Mouse (Mus musculus) intestine, postnatal 0 days (tissue): ENCODE results near the gene Cops3. TPM values are rescaled to one million over a fixed set of nuclear protein-coding genes. Genes with fewer than 3 reads are reported as not detected.

Experiments used
- ATAC-seq: fragments of 200-750 bp; cut with Nextera tagmentation; 2 replicates; pipeline ENCODE4 v1.8.0; 2017; ENCODE audit warnings: mild to moderate bottlenecking, moderate TSS enrichment, moderate library complexity
- H3K27ac ChIP-seq: fragments of 300-500 bp; sonication (generic); 2 replicates; pipeline ENCODE4 v1.5.1; 2014; ENCODE audit warnings: mild to moderate bottlenecking, low read depth, low read length, moderate library complexity
- H3K27me3 ChIP-seq: fragments of 300-500 bp; sonication (generic); replicated peaks from 2 replicates; pipeline ENCODE4 v1.6.1; 2014; ENCODE audit warnings: low read length, mixed read lengths; ENCODE audit not compliant: control insufficient read depth, insufficient read depth
- H3K36me3 ChIP-seq: fragments of 300-500 bp; sonication (generic); 2 replicates; pipeline ENCODE4 v1.6.1; 2014; ENCODE audit warnings: mild to moderate bottlenecking, moderate library complexity; ENCODE audit not compliant: control insufficient read depth, insufficient read depth
- H3K4me1 ChIP-seq: fragments of 300-500 bp; sonication (generic); replicated peaks from 2 replicates; pipeline ENCODE4 v1.6.1; 2014; ENCODE audit warnings: antibody characterized with exemption, low read length, mixed read lengths; ENCODE audit not compliant: control insufficient read depth, insufficient read depth
- H3K4me2 ChIP-seq: fragments of 300-500 bp; sonication (generic); replicated peaks from 2 replicates; pipeline ENCODE4 v1.6.1; 2014; ENCODE audit warnings: low read depth, mild to moderate bottlenecking, moderate library complexity
- H3K4me3 ChIP-seq: fragments of 300-500 bp; sonication (generic); 2 replicates; pipeline ENCODE4 v1.5.1; 2014; ENCODE audit warnings: low read depth, low read length
- H3K9ac ChIP-seq: fragments of 300-500 bp; sonication (generic); 2 replicates; pipeline ENCODE4 v1.6.1; 2014; ENCODE audit warnings: mild to moderate bottlenecking, low read depth, low read length
- H3K9me3 ChIP-seq: fragments of 300-500 bp; sonication (generic); 2 replicates; pipeline ENCODE4 v1.6.1; 2016; ENCODE audit warnings: mixed run types; ENCODE audit not compliant: control insufficient read depth
- CTCF ChIP-seq: sonication (generic); IDR thresholded peaks from 2 replicates; pipeline ENCODE4 v1.5.1; 2016; ENCODE audit warnings: low read depth, mild to moderate bottlenecking, control low read depth, antibody characterized with exemption, moderate library complexity
- WGBS: fragments of 180-500 bp; shearing (Covaris S2); extraction: QIAGEN DNeasy Blood & Tissue Kit; methylation state at CpG from one replicate; pipeline ENCODE4 v1.1.7; 2014; 5-methylcytosine and 5-hydroxymethylcytosine counted together
- polyA plus RNA-seq: library from polyadenylated mRNA; unstranded; fragments of >200 nt; fragmentation: Nextera tagmentation; extraction: Ambion mirVana; gene quantifications from 2 replicates; pipeline ENCODE4 v1.2.1, GENCODE M21; 2015

Cops3 gene
- polyA plus RNA-seq, 1 experiment from 2014 or later, result 85.6 TPM

- peaks cover 8% of the 10 kb centered on the region; the same call in 1 of the 2 replicates for H3K4me1 ChIP-seq
- no peak overlapping the region for H3K9ac ChIP-seq
- TF ChIP-seq CTCF, result no peak
- 71% methylated on average over 6 of the region's 6 CpGs for WGBS
- H3K36me3 ChIP-seq, result no peaks in the 10 kb centered on the region
- no peaks in the 10 kb centered on the region for H3K9me3 ChIP-seq
- no peak for ATAC-seq
- H3K27ac ChIP-seq, result no peak overlapping the region
- H3K27me3 ChIP-seq, result no peaks in the 10 kb centered on the region
- H3K4me2 ChIP-seq, result no peak overlapping the region
- no peak overlapping the region for H3K4me3 ChIP-seq
Observed at GRCm38 (mm10) chr11:59783591-59783990, 56.0 kb downstream of the Cops3 start.

- no peak overlapping the region for H3K4me3 ChIP-seq
- no peak for TF ChIP-seq CTCF
- peaks cover under 1% of the 10 kb centered on the region; the same call in 1 of the 2 replicates for H3K36me3 ChIP-seq
- no peak overlapping the region for H3K27ac ChIP-seq
- no peaks in the 10 kb centered on the region for H3K27me3 ChIP-seq
- no peak overlapping the region for H3K9ac ChIP-seq
- no peaks in the 10 kb centered on the region for H3K9me3 ChIP-seq
- H3K4me1 ChIP-seq, result 0 out of 2 replicates have a peak, but pooled peaks cover 3% of the 10 kb centered on the region
- 80% methylated on average over 7 of the region's 7 CpGs for WGBS
- ATAC-seq, result no peak
- no peak overlapping the region for H3K4me2 ChIP-seq
Observed at GRCm38 (mm10) chr11:59782091-59782590, 57.5 kb downstream of the Cops3 start.

GRCm38 (mm10) chr11:59780241-59780640, 59.4 kb downstream of the Cops3 start:
- whole genome bisulfite sequencing, result 75% methylated on average over 4 of the region's 4 CpGs
- ATAC-seq, result no peak
- Histone ChIP-seq H3K4me3 (no peak overlapping the region), H3K9me3 (no peaks in the 10 kb centered on the region), H3K27ac (no peak overlapping the region), H3K4me1 (no peaks in the 10 kb centered on the region), H3K9ac (no peak overlapping the region), H3K27me3 (no peaks in the 10 kb centered on the region), H3K36me3 (peaks cover 18% of the 10 kb centered on the region), H3K4me2 (no peak overlapping the region)
- no peak for TF ChIP-seq CTCF

- H3K9me3 ChIP-seq, result no peaks in the 10 kb centered on the region
- TF ChIP-seq CTCF, result no peak
- peaks cover 20% of the 10 kb centered on the region for H3K36me3 ChIP-seq
- ATAC-seq, result no peak
- no peak overlapping the region for H3K4me3 ChIP-seq
- no peak overlapping the region for H3K27ac ChIP-seq
- H3K4me2 ChIP-seq, result no peak overlapping the region
- 78% methylated on average over 4 of the region's 4 CpGs for WGBS
- no peak overlapping the region for H3K9ac ChIP-seq
- no peaks in the 10 kb centered on the region for H3K27me3 ChIP-seq
- H3K4me1 ChIP-seq, result no peaks in the 10 kb centered on the region
Observed at GRCm38 (mm10) chr11:59779406-59779805, 60.2 kb downstream of the Cops3 start.

GRCm38 (mm10) chr11:59778874-59779223, 60.8 kb downstream of the Cops3 start:
- H3K4me1 ChIP-seq, result no peaks in the 10 kb centered on the region

GRCm38 (mm10) chr11:59778181-59778873, 61.3 kb downstream of the Cops3 start:
- no peak overlapping the region for H3K9ac ChIP-seq
- no peaks in the 10 kb centered on the region for H3K9me3 ChIP-seq
- no peak overlapping the region for H3K4me2 ChIP-seq
- H3K4me3 ChIP-seq, result no peak overlapping the region
- no peak overlapping the region for H3K27ac ChIP-seq
- no peaks in the 10 kb centered on the region for H3K27me3 ChIP-seq
- 56% methylated on average over 9 of the region's 9 CpGs for WGBS
- peak; percentile 74 for ATAC-seq
- TF ChIP-seq CTCF, result peak; percentile 98
- peaks cover 31% of the 10 kb centered on the region for H3K36me3 ChIP-seq
- H3K4me1 ChIP-seq, result no peaks in the 10 kb centered on the region

More at GRCm38 (mm10) chr11:59778874-59779223, 60.8 kb downstream of the Cops3 start:
- Histone ChIP-seq H3K9ac (no peak overlapping the region), H3K36me3 (peaks cover 25% of the 10 kb centered on the region), H3K4me3 (no peak overlapping the region), H3K27me3 (no peaks in the 10 kb centered on the region), H3K9me3 (no peaks in the 10 kb centered on the region), H3K27ac (no peak overlapping the region), H3K4me2 (no peak overlapping the region)
- 84% methylated on average over 1 of the region's 1 CpGs for WGBS
- no peak for TF ChIP-seq CTCF
- ATAC-seq, result peak; percentile 31; the same call in 1 of the 2 replicates
